In the genomic region with DNA sequence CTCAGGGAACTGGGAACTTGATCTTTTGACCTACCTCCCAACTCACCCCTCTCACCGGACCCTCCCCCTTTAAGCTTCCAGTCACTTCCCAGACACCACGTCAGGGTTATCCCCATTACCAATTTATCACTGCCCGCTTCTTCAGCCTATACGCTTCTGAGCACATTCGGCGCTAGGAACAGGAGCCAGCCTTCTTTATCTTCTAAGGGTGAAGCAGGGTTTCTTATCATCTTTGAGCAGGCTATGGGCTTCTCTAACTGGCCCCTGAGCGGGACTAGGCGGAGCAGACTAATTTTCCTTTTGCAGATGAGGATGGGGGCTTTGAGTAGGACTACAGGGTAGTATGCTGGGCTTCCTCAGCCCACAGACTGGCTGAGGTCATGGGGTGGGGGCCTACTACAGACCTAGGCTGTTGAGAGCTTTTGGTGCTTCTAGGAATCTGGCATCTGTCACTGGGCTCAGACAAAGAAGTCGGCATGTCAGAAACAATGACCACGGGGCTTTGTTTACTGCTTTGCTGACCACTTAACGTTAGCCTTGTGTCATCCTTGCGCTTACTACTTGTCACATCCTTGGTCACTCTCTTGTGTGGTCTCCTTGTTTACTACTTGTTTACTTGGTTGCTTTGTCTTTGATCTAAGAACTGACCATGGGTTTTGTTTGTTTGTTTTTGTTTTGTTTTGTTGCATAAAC, we compare ENCODE assay signal across 8 mouse cellular contexts. TPM values are rescaled to one million over a fixed set of nuclear protein-coding genes. Genes with fewer than 3 reads are reported as not detected.
DNase-seq lines count a peak whose midpoint lies in the region; ATAC-seq and TF ChIP-seq lines count a peak whose summit lies in the region.

A gene (minus strand): TSS at position 169 of the 693 bp plus-strand sequence.

- TF ChIP-seq POLR2A in lung, adult 2 months (IDR thresholded peaks at IDR 0.05; ENCODE audit: borderline replicate concordance, extremely low read depth, low read depth, low read length), result no peak
- no peak for TF ChIP-seq POLR2A in cortical plate, adult 2 months (IDR thresholded peaks at IDR 0.05; ENCODE audit: extremely low read depth, insufficient read depth, low read length)

- no peaks in the 10 kb centered on the region for H3K27me3 ChIP-seq in intestine, embryonic 15.5 days (replicated peaks)
- no peaks in the 10 kb centered on the region for H3K27me3 ChIP-seq in neural tube, embryonic 11.5 days (ENCODE audit: control insufficient read depth, insufficient read depth, low read length)

- DNase-seq in lung, adult 2 months, result no peak
- no peak for DNase-seq in lung, postnatal 36 days
- no peak for DNase-seq in neural tube, embryonic 11.5 days (ENCODE audit: low spot score)
- DNase-seq in left cerebral cortex, postnatal 10 days (ENCODE audit: extremely low spot score in 1 of 2, low spot score in 2 of 2), result no peak
- no peak for DNase-seq in frontal cortex, postnatal 25 days (ENCODE audit: low spot score in 2 of 2)
- no peak for DNase-seq in ovary, postnatal 36 days (ENCODE audit: low spot score)

- peak within 1 kb of the TSS; percentile 54 for H3K4me2 ChIP-seq in intestine, embryonic 15.5 days (replicated peaks)
- no peak within 1 kb of the TSS for H3K4me2 ChIP-seq in neural tube, embryonic 11.5 days (ENCODE audit: low read depth)

- H3K4me3 ChIP-seq in lung, adult 2 months (replicated peaks; ENCODE audit: extremely low read depth, low read depth, low read length), result peak within 1 kb of the TSS; percentile 46
- no peak within 1 kb of the TSS for H3K4me3 ChIP-seq in cortical plate, adult 2 months (ENCODE audit: insufficient read depth, low read length)
- peak within 1 kb of the TSS; percentile 28 for H3K4me3 ChIP-seq in intestine, embryonic 15.5 days (replicated peaks)
- H3K4me3 ChIP-seq in neural tube, embryonic 11.5 days (ENCODE audit: low read depth, low read length), result no peak within 1 kb of the TSS

- 29% methylated on average over 12 of the region's 12 CpGs for WGBS in lung, adult 2 months
- 29% methylated on average over 12 of the region's 12 CpGs for WGBS in intestine, embryonic 15.5 days
- WGBS in neural tube, embryonic 11.5 days, result 50% methylated on average over 12 of the region's 12 CpGs

- TF ChIP-seq CTCF in lung, adult 2 months (IDR thresholded peaks at IDR 0.05; ENCODE audit: insufficient read depth, low read length), result no peak
- no peak for TF ChIP-seq CTCF in cortical plate, adult 2 months (IDR thresholded peaks at IDR 0.05; ENCODE audit: extremely low read depth, insufficient read depth, low read length)

- peaks cover 6% of the 10 kb centered on the region for H3K4me1 ChIP-seq in lung, adult 2 months (ENCODE audit: control insufficient read depth, insufficient read depth, low read length)
- no peaks in the 10 kb centered on the region for H3K4me1 ChIP-seq in cortical plate, adult 2 months (ENCODE audit: control insufficient read depth, insufficient read depth, low read length)
- peaks cover 23% of the 10 kb centered on the region for H3K4me1 ChIP-seq in intestine, embryonic 15.5 days (replicated peaks)
- H3K4me1 ChIP-seq in neural tube, embryonic 11.5 days (ENCODE audit: control insufficient read depth, insufficient read depth, low read length), result no peaks in the 10 kb centered on the region

- no peaks in the 10 kb centered on the region for H3K36me3 ChIP-seq in intestine, embryonic 15.5 days
- no peaks in the 10 kb centered on the region for H3K36me3 ChIP-seq in neural tube, embryonic 11.5 days (ENCODE audit: control insufficient read depth, insufficient read depth, low read length)

- intact Hi-C loops in left cerebral cortex, postnatal 10 days (cut with DNase I), result no loop called here

- H3K9me3 ChIP-seq in intestine, embryonic 15.5 days, result no peaks in the 10 kb centered on the region
- H3K9me3 ChIP-seq in neural tube, embryonic 11.5 days (ENCODE audit: control insufficient read depth, low read length), result no peaks in the 10 kb centered on the region

- peak; percentile 71 for ATAC-seq in intestine, embryonic 15.5 days
- ATAC-seq in neural tube, embryonic 11.5 days (ENCODE audit: insufficient read depth, low FRiP score, low TSS enrichment), result no peak

- peak within 1 kb of the TSS; percentile 60 for H3K27ac ChIP-seq in cortical plate, adult 2 months (ENCODE audit: insufficient read depth, low read length)
- peak within 1 kb of the TSS; percentile 63 for H3K27ac ChIP-seq in intestine, embryonic 15.5 days
- H3K27ac ChIP-seq in neural tube, embryonic 11.5 days (ENCODE audit: low read depth, low read length), result no peak within 1 kb of the TSS

- 0 out of 2 replicates have a peak within 1 kb of the TSS, but pooled peaks have one; percentile 18 for H3K9ac ChIP-seq in intestine, embryonic 15.5 days
- H3K9ac ChIP-seq in neural tube, embryonic 11.5 days (ENCODE audit: low read length), result peak within 1 kb of the TSS; percentile 10; the same call in 1 of the 2 replicates

RNA-seq across cellular contexts. Expression of the gene that starts here (rescaled TPM):
- 51.1 and 56.8 TPM in 2 replicates for polyA plus RNA-seq in lung, adult 2 months (2012; rRNA removed)
- 2.3 TPM in 2 replicates for polyA plus RNA-seq in cortical plate, adult 2 months (2012; rRNA removed)
- 3.0 and 3.6 TPM in 2 replicates for polyA plus RNA-seq in intestine, embryonic 15.5 days (2015; fragmentation: Nextera tagmentation; extraction: Ambion mirVana)
- 0.78 and 1.1 TPM in 2 replicates for polyA plus RNA-seq in neural tube, embryonic 11.5 days (2014; fragmentation: Nextera tagmentation; extraction: Ambion mirVana)
- under 1 TPM; 0.61 to 0.99 TPM for total RNA-seq in left cerebral cortex, postnatal 10 days (2021)

Comparison
In these comparisons a context has a peak if more than half of its experiments do, and no peak if none do; other contexts are left out.
1. RNA of the gene that starts here (polyA plus RNA-seq): 51.1 to 56.8 TPM in lung, adult 2 months; 3.0 to 3.6 TPM in intestine, embryonic 15.5 days, 2.3 TPM in cortical plate, adult 2 months and 0.78 to 1.1 TPM in neural tube, embryonic 11.5 days; every median in the first group is over 10 times any median in the second.
2. H3K4me3 ChIP-seq: peak in lung, adult 2 months (single experiment) and intestine, embryonic 15.5 days (single experiment); none in cortical plate, adult 2 months (single experiment) and neural tube, embryonic 11.5 days (single experiment).